In genomic region chr3:91052654-91053053, GRCm38 (mm10) we compare ENCODE assay signal across 25 mouse cellular contexts. TPM values are rescaled to one million over a fixed set of nuclear protein-coding genes. Genes with fewer than 3 reads are reported as not detected.
A peak's percentile ranks its signal among the peaks of the same experiment; 100 is the strongest.
DNase-seq lines count a peak whose midpoint lies in the region; ATAC-seq and TF ChIP-seq lines count a peak whose summit lies in the region.
"Had no signal": no experiment of that assay in that cellular context is flagged by ENCODE, and none has a peak within 500 bp of the region (broad histone marks: within the 10 kb centered on the region; RNA-seq: fewer than 3 reads in every experiment).

No protein-coding gene starts in this region.

- no peak for TF ChIP-seq EP300 in heart, adult 2 months (IDR thresholded peaks at IDR 0.05; ENCODE audit: insufficient read depth, low read depth, low read length)
- no peak for TF ChIP-seq EP300 in lung, postnatal 0 days (IDR thresholded peaks at IDR 0.05)
- no peak for TF ChIP-seq EP300 in stomach, postnatal 0 days (optimal IDR thresholded peaks at IDR 0.05)

- no peaks in the 10 kb centered on the region for H3K9me3 ChIP-seq in lung, embryonic 14.5 days (ENCODE audit: low read depth, low read length)
- no peaks in the 10 kb centered on the region for H3K9me3 ChIP-seq in lung, postnatal 0 days (ENCODE audit: low read length)
- H3K9me3 ChIP-seq in stomach, postnatal 0 days (ENCODE audit: control insufficient read depth, low read length) = no peaks in the 10 kb centered on the region
- H3K9me3 ChIP-seq: G1E had no signal

- TF ChIP-seq POLR2A in heart, adult 2 months (IDR thresholded peaks at IDR 0.05; ENCODE audit: insufficient read depth, low read depth, low read length) = no peak

- H3K4me3 ChIP-seq in heart, adult 2 months = no peak overlapping the region
- no peak overlapping the region for H3K4me3 ChIP-seq in lung, embryonic 14.5 days (ENCODE audit: low read depth, low read length)
- H3K4me3 ChIP-seq in lung, postnatal 0 days (ENCODE audit: low read depth, low read length) = no peak overlapping the region
- no peak overlapping the region for H3K4me3 ChIP-seq in stomach, postnatal 0 days (ENCODE audit: low read depth, low read length)
- H3K4me3 ChIP-seq: embryonic facial prominence, embryonic 12.5 days; erythroblast, embryonic 14.5 days; forebrain, embryonic 15.5 days; hindbrain, embryonic 10.5 days; limb, embryonic 12.5 days had no signal

- no peak overlapping the region for H3K27ac ChIP-seq in heart, adult 2 months
- no peak overlapping the region for H3K27ac ChIP-seq in lung, embryonic 14.5 days (ENCODE audit: low read depth)
- H3K27ac ChIP-seq in lung, postnatal 0 days (ENCODE audit: low read length) = no peak overlapping the region
- H3K27ac ChIP-seq in stomach, postnatal 0 days (replicated peaks) = no peak overlapping the region
- H3K27ac ChIP-seq: embryonic facial prominence, embryonic 12.5 days; forebrain, embryonic 15.5 days; hindbrain, embryonic 10.5 days; hindbrain, postnatal 0 days; limb, embryonic 12.5 days; liver, embryonic 14.5 days had no signal

- peak; percentile 19; the same call in 1 of the 2 replicates for TF ChIP-seq CTCF in heart, adult 2 months (IDR thresholded peaks at IDR 0.05)
- no peak for TF ChIP-seq CTCF in lung, embryonic 14.5 days (IDR thresholded peaks at IDR 0.05; ENCODE audit: low read depth)
- no peak for TF ChIP-seq CTCF in lung, postnatal 0 days (IDR thresholded peaks at IDR 0.05)
- TF ChIP-seq CTCF in stomach, postnatal 0 days (IDR thresholded peaks at IDR 0.05; ENCODE audit: low read depth) = no peak; the same call in 1 of the 2 replicates

- WGBS in heart, adult 2 months = 4% methylated on average over 1 of the region's 1 CpGs
- WGBS in lung, embryonic 14.5 days = 12% methylated on average over 1 of the region's 1 CpGs
- WGBS in lung, postnatal 0 days = 10% methylated on average over 1 of the region's 1 CpGs
- 12% methylated on average over 1 of the region's 1 CpGs for WGBS in stomach, postnatal 0 days

- DNase-seq in heart, adult 2 months = no peak
- DNase-seq in heart, postnatal 14 days = no peak
- peak; percentile 28 for DNase-seq in lung, embryonic 14.5 days
- DNase-seq in lung, postnatal 0 days (ENCODE audit: low spot score) = no peak
- peak; percentile 57 for DNase-seq in NIH3T3 (ENCODE audit: low read depth)
- no peak for DNase-seq in stomach, postnatal 0 days (ENCODE audit: low spot score)
- no peak for DNase-seq in thymus, adult 18-20 months
- DNase-seq: cerebellum, adult 9-10 months; gastrocnemius, postnatal 25 days; retina, postnatal 1 day; thymus, postnatal 4 days had no signal

- no peaks in the 10 kb centered on the region for H3K4me1 ChIP-seq in heart, adult 2 months (ENCODE audit: control insufficient read depth, insufficient read depth, low read length)
- H3K4me1 ChIP-seq in lung, embryonic 14.5 days (ENCODE audit: insufficient read depth) = no peaks in the 10 kb centered on the region
- no peaks in the 10 kb centered on the region for H3K4me1 ChIP-seq in lung, postnatal 0 days (ENCODE audit: insufficient read depth, low read depth, low read length)
- H3K4me1 ChIP-seq in stomach, postnatal 0 days (replicated peaks; ENCODE audit: control insufficient read depth, insufficient read depth) = no peaks in the 10 kb centered on the region
- H3K4me1 ChIP-seq: embryonic facial prominence, embryonic 12.5 days; forebrain, embryonic 15.5 days; hindbrain, embryonic 10.5 days; limb, embryonic 12.5 days had no signal

- no peak overlapping the region for H3K9ac ChIP-seq in heart, adult 2 months (ENCODE audit: low read depth, low read length)
- H3K9ac ChIP-seq in lung, embryonic 14.5 days = no peak overlapping the region
- no peak overlapping the region for H3K9ac ChIP-seq in lung, postnatal 0 days (replicated peaks; ENCODE audit: low read depth)
- H3K9ac ChIP-seq in stomach, postnatal 0 days (ENCODE audit: low read length) = no peak overlapping the region
- H3K9ac ChIP-seq: embryonic facial prominence, embryonic 12.5 days; forebrain, embryonic 15.5 days; limb, embryonic 12.5 days; liver, embryonic 14.5 days had no signal

- no peaks in the 10 kb centered on the region for H3K36me3 ChIP-seq in heart, adult 2 months (ENCODE audit: control insufficient read depth, insufficient read depth, low read length)
- H3K36me3 ChIP-seq in lung, embryonic 14.5 days (ENCODE audit: insufficient read depth) = no peaks in the 10 kb centered on the region
- no peaks in the 10 kb centered on the region for H3K36me3 ChIP-seq in lung, postnatal 0 days (ENCODE audit: insufficient read depth, low read length)
- no peaks in the 10 kb centered on the region for H3K36me3 ChIP-seq in stomach, postnatal 0 days (ENCODE audit: control insufficient read depth, insufficient read depth, low read length)
- H3K36me3 ChIP-seq: embryonic facial prominence, embryonic 12.5 days; forebrain, embryonic 15.5 days; G1E; hindbrain, embryonic 10.5 days; limb, embryonic 12.5 days had no signal

- no peak overlapping the region for H3K4me2 ChIP-seq in lung, embryonic 14.5 days
- H3K4me2 ChIP-seq in lung, postnatal 0 days (replicated peaks; ENCODE audit: low read depth, low read length) = no peak overlapping the region
- no peak overlapping the region for H3K4me2 ChIP-seq in stomach, postnatal 0 days (replicated peaks; ENCODE audit: low read depth)
- H3K4me2 ChIP-seq: embryonic facial prominence, embryonic 12.5 days; forebrain, embryonic 15.5 days; limb, embryonic 12.5 days; midbrain, embryonic 11.5 days had no signal

- intact Hi-C loops in heart, adult 2 months (cut with DNase I) = loop anchor here (5.0 kb wide), 1 partner anchor 410 kb away; no protein-coding TSS in a partner anchor
- intact Hi-C loops in heart, postnatal 14 days (cut with DNase I) = no loop called here

- no peaks in the 10 kb centered on the region for H3K79me2 ChIP-seq in heart, adult 2 months (replicated peaks; ENCODE audit: control insufficient read depth, insufficient read depth, low read length)

- ATAC-seq in lung, embryonic 14.5 days (ENCODE audit: insufficient read depth) = no peak
- no peak for ATAC-seq in lung, postnatal 0 days
- no peak for ATAC-seq in stomach, postnatal 0 days (ENCODE audit: low FRiP score, low TSS enrichment)
- ATAC-seq: forebrain, embryonic 15.5 days; hindbrain, postnatal 0 days had no signal

- no peaks in the 10 kb centered on the region for H3K27me3 ChIP-seq in heart, adult 2 months (ENCODE audit: control insufficient read depth, insufficient read depth, low read length)
- no peaks in the 10 kb centered on the region for H3K27me3 ChIP-seq in lung, embryonic 14.5 days (ENCODE audit: insufficient read depth, low read length)
- no peaks in the 10 kb centered on the region for H3K27me3 ChIP-seq in lung, postnatal 0 days (replicated peaks; ENCODE audit: insufficient read depth, low read length)
- no peaks in the 10 kb centered on the region for H3K27me3 ChIP-seq in stomach, postnatal 0 days (ENCODE audit: control insufficient read depth, insufficient read depth, low read length)
- H3K27me3 ChIP-seq: embryonic facial prominence, embryonic 12.5 days; forebrain, embryonic 15.5 days; limb, embryonic 12.5 days had no signal

RNA-seq across cellular contexts. Expression of gene 9130204L05Rik, which starts 37.9 kb away (rescaled TPM):
- not detected for total RNA-seq in heart, adult 2 months (2021)
- not detected in 2 replicates for polyA plus RNA-seq in heart, adult 2 months (2012; rRNA removed)
- not detected for total RNA-seq in heart, postnatal 14 days (2021)
- not detected in 2 replicates for polyA plus RNA-seq in lung, embryonic 14.5 days (2014; fragmentation: Nextera tagmentation; extraction: Ambion mirVana)
- not detected in 2 replicates for polyA plus RNA-seq in lung, postnatal 0 days (2015; fragmentation: Nextera tagmentation; extraction: Ambion mirVana)
- not detected in 2 replicates for polyA plus RNA-seq in stomach, postnatal 0 days (2015; fragmentation: Nextera tagmentation; extraction: Ambion mirVana)
- total RNA-seq: G1E; gastrocnemius, postnatal 25 days; hindbrain, postnatal 0 days; layer of hippocampus, postnatal 10 days; left cerebral cortex, postnatal 10 days had no signal
- polyA plus RNA-seq: cortical plate, adult 2 months; embryonic facial prominence, embryonic 12.5 days; erythroblast, embryonic 14.5 days; forebrain, embryonic 15.5 days; G1E; heart, embryonic 16.5 days; hindbrain, embryonic 10.5 days; hindbrain, postnatal 0 days; limb, embryonic 12.5 days; liver, embryonic 14.5 days; lung, embryonic 16.5 days; midbrain, embryonic 11.5 days had no signal

Comparison
In these comparisons a context has a peak if more than half of its experiments do, and no peak if none do; other contexts are left out.
1. DNase-seq: peak in lung, embryonic 14.5 days (single experiment) and NIH3T3 (single experiment); none in heart, adult 2 months (0 of 2), heart, postnatal 14 days (0 of 2), lung, postnatal 0 days (single experiment), stomach, postnatal 0 days (single experiment) and thymus, adult 18-20 months (0 of 2).